Mouse (Mus musculus): ENCODE results near the gene Mon2.

GRCm38 (mm10) chr10:123013435-123013834, 62.9 kb downstream of the Mon2 start:
- no peak for TF ChIP-seq POLR2A (IDR thresholded peaks at IDR 0.05; ENCODE audit: low read depth, low read length)
- TF ChIP-seq CTCF (conservative IDR thresholded peaks at IDR 0.05; ENCODE audit: insufficient read depth, insufficient read length, low read depth, low read length): no peak

Data from kidney, adult 2 months (tissue).